Mouse (Mus musculus): Measurements from ENCODE around the gene Tubd1.

The Tubd1 gene

DNA sequence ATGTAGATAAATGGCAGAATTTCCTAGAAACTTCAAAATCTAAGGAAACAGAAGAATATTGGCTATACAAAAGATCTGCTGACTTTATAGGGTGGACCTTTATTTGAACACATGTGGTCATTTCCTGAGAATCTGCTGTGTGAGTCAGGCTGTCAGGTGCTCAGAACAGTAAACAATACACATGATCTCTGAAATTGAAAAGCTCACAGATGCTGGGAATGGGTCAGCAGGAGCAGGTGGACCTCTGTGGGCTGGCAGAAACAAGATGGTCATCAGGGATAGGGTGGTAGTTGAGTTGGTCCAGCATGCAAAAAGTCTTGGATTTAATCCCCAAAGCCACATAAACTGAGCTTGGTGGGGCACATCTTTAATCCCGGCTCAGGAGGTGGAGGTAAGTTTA lies 53.8 kb downstream of the Tubd1 start:
- no peak for DNase-seq (ENCODE audit: low read depth)

DNA sequence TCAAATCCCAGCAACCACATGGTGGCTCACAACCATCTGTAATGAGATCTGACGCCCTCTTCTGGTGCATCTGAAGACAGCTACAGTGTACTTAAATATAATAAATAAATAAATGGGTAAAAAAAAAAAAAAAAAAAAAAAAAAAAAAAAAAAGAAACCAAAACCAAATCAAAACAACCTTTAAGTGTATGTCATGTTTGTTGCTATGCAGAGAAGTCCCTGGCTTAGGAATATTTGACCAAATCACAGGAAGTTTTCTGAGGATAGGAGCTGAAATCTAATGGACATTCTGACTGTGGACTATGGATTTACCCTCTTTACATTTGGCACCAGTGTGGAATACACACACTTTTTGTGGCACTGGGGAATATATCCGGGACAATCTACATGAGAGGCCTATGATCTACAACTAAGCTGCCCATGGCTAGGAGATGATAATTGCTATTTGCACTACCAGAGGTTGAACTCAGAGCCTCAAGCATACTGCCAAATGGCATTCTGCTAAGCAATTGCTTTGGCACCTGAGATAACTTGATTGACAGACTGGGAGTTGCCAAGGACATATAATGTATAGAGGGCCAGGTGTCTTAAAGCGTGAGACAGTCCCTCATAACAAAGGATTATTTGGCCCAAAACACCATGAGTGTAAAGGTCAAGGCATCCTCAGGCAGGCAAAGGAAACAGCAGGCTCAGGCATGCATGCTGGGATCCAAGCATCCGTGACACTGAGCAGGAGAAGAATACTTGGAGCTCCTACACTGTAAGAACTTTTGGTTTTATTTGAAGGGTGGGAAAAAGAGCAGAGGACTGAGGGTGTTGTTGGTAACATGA lies 54.8 kb downstream of the Tubd1 start:
- DNase-seq (ENCODE audit: low read depth): no peak

DNA sequence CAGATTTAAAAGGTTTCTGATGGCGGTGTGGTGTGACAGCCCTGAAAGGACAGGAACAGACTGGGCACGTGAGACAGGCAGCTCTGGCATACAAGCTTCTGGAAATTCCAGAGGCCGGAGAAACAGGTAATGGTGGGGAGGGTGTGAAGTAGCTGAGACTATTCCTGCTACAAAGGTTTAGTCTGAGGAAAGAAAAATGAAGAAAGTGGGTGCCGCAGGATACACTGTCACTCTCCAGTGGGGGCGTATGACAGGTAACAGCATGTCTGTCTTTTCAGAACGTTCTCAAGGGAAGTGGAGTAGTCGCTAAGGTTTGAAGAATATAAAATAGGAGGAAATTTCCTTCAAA lies 55.4 kb downstream of the Tubd1 start:
- no peak for DNase-seq (ENCODE audit: low read depth)

DNA sequence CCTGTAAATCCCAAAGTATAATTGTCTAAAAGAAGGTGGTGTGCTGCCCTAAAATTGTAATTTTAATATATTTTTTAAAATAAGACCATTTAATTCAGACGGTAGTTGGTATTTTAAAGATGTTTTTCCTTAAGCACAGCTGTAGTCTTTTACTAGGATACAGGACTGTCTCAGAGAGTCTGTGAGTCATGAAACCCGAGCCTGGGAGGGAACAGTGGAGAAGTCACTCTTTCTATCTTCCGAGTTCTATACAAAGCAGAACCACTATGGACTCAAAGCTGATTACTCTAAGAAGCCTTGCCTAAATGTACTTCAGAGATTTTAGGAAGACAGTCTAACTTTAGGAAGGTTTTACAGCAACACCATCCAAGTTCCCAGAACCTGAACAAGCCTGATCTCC lies 57.3 kb downstream of the Tubd1 start:
- no peak for DNase-seq (ENCODE audit: low read depth)

DNA sequence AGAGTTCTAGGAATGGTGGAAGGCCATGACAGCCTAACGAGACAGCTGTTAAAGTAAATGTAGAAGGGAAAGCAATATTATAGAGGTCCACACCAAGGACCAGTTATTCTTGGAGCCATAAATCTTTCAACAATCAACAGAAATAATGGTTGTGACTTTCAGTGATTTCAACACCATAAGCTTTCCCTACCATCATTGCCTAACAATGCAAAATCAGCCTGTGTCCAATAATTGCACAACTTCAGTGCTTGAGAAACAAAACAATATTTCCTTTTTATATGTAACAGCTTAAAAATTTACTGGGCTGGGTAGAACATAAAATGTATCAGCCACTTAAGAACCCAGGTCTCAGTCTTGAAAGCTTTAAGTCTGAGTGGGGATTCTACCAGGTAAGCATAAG lies 58.9 kb downstream of the Tubd1 start:
- peak; percentile 87 for DNase-seq (ENCODE audit: low read depth)

DNA sequence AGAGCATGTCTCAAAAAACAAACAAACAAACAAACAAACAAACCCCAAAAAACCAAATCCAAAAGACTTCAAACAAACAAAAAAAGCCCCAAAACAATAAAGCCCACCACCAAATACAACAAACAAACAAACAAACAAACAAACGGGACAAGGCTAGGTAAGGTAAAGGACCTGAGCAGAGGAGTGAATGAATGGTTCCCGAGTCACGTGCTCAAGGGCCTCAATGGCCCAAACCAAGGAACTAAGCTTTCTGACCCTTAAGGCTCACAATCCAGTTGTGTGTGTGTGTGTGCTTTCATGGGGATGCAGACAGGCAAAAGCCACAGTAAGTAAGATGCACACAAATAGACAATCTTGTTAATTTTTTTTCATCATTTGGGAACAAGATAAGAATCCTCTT lies 59.5 kb downstream of the Tubd1 start:
- no peak for DNase-seq (ENCODE audit: low read depth)

DNA sequence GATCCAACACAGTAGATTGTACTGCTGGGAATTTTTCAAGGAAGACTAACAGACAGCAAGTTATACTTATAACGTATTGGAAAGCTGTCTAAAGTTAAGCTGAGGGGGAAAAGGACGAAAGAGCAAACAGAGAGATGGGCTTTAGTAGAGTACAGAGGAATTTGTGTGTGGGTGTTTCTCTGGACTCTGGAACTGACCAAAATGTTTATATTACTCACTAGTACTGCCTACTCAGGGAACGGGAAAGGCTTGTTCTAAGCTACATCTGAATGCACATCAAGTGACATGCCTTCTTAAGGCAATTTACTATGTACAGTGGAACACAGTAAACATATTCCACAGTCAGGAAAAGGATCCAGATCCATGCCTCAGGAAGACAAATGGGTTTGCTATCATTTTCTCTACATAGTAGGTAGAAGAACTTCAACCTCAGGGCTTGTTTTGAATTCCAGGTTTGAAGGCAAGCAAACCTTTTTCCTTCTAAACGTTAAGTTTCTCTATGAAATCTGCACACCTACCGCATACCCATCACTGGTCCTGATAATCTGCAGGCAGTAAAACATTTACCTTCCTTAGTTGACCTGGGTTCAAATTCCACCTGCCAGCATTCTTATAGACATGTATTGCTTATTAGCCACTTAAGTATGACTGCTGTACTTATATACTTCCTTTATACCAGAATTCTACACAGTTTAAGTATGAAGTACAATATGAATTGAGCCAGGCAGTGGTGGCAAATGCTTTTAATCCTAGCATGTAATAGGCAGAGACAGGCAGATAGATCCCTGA lies 60.1 kb downstream of the Tubd1 start:
- no peak for DNase-seq (ENCODE audit: low read depth)

DNA sequence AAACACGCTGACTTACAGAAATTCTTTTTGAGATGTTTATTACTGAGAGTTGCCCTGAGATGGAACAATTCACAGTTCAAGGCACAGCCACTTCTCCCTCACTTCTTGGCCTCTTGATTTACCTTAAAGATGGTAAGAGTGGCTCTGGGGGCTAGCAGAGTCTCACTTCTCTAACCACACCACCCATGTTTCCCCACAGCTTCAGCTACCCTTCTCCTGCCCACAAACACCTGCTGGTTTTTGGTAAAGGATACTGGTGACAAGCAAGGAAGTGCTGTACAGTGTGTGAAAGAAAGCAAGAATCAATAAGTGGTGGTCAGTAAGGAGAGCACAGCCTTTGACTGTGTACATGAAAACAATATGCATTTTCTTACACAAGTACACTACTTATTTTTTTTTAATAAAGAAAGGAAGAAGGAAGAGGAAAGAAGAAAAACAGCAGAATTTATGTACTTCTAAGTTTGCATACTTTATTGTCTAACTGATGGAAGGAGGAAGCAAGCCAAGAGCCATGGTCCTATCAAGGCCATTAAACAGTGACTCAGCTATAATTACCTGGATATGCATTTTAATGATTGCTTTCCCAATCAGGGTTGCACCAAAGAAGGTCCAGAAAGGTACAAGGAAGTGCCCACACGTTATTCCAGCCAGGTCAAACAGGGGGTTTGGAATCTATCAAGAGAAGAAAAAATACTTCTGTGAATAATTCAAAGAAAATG lies 62.0 kb downstream of the Tubd1 start:
- DNase-seq (ENCODE audit: low read depth): no peak

DNA sequence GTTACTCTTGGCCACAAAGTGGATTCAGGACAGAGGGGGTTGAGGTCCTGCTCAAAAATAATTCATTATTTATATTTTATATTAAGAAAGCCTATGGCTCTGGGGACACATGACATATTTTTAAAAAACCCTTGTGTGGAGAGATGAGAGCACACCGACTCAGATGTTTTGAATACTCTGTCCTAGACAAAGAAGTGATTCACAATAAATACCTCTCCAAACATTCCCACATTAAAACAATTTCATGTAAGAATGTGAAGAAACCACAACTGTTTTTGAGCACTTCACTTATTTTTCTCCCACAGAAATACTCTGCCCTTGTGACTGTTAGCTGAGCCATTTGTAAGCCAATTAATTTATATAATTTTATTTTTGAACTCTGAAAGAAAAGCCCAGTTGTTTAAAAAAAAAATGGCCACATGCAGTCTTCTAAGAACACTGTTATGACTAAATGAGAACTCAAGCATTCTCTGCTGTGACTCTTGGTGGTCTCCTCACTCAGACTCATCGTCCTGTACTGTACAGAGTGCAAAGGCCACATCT lies 63.1 kb downstream of the Tubd1 start:
- DNase-seq (ENCODE audit: low read depth): no peak

DNA sequence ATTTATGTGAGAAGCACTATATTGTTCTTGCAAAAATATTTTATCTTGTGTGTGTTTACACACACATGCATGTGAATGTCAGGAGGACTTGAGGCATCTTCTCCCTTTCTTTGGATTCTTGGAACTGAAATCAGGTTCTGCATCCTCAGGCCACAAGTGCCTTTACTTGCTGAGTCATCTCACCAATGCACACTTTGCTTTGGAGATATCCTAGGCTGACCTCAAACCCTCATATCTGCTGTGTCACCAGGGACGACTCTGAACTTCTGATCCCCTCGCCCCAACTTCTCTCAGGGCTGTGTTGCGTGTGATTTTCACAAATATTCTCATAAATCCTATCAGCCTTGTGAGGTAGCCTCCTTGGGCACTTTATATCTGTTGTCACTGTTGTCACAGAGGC lies 65.4 kb downstream of the Tubd1 start:
- no peak for DNase-seq (ENCODE audit: low read depth)

DNA sequence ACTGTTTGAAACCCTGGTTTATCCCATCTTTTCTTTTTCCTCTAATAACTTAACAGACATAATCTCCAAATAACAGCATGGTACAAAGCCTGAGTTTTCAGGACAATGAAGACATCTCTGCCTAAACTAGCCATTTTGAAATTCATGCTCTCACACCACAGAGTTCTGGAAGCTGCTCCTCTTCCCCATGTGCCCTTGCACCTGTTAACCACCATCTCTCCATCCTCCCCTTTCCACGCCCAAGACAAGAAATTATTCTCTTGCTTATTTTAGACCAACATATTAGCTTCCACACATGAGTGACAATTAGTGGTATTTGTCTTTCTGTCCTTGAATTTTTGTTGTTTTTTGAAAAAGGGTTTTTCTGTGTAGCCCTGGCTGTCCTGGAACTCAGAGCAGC lies 67.2 kb downstream of the Tubd1 start:
- no peak for DNase-seq (ENCODE audit: low read depth)

DNA sequence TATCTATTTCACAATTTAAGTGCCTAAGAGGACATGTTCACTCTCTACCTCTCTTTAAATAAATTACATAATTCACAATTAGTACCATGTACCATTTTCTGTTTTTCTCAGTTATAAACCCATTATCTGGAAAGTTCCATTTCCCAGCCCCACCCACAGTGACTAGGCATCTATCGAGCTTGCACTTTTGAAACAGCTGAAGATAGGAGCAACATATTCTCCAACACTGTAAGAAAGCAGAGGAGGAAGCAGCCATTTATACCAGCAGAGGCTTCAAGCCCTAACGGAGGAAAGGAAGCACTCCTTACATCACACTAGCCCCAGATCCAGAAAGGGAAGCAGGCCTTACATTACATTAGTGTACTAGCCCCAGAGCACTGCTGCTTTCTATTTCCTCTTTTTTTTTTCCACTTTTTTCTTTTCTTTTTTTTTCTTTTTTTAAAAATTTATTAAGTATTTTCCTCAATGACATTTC lies 69.3 kb downstream of the Tubd1 start:
- no peak for DNase-seq (ENCODE audit: low read depth)

DNA sequence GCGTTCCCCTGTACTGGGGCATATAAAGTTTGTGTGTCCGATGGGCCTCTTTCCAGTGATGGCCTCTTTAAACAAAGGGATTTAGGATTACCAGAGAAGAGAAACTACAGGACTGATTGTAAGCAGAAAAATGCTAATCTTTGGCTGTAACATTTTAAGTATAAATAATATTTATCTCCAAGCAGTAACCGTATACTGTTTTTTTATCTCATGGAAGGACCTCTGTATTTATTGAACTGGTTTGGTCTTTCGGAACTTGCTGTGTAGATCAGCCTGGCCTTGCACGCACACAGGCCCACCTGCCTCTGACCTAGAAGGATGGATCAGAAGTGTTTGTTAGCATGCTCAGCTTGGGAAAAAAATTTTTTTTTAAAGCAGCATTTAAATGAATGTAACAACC lies 69.8 kb downstream of the Tubd1 start:
- no peak for DNase-seq (ENCODE audit: low read depth)

All from fibroblast of lung, adult 2 months (primary cell).